ENCODE assay signal across 14 mouse cellular contexts in genomic region chr13:42656643-42657315, GRCm38 (mm10). TPM values are rescaled to one million over a fixed set of nuclear protein-coding genes. Genes with fewer than 3 reads are reported as not detected.
DNase-seq lines count a peak whose midpoint lies in the region; ATAC-seq lines count a peak whose summit lies in the region.
"Had no signal": no experiment of that assay in that cellular context is flagged by ENCODE, and none has a peak within 500 bp of the region (broad histone marks: within the 10 kb centered on the region; RNA-seq: fewer than 3 reads in every experiment).

No protein-coding gene starts in this region.

- H3K9me3 ChIP-seq in forebrain, embryonic 15.5 days = no peaks in the 10 kb centered on the region
- no peaks in the 10 kb centered on the region for H3K9me3 ChIP-seq in midbrain, embryonic 14.5 days (ENCODE audit: control insufficient read depth, low read length)
- H3K9me3 ChIP-seq: embryonic facial prominence, embryonic 13.5 days; megakaryocyte, embryonic 14.5 days had no signal

- intact Hi-C loops in heart, postnatal 25 days (cut with DNase I) = no loop called here
- intact Hi-C loops in heart, postnatal 10 days (cut with DNase I) = no loop called here
- intact Hi-C loops in left cerebral cortex, postnatal 4 days (cut with DNase I) = no loop called here

- peak; percentile 89 for DNase-seq in heart, adult 11 months
- DNase-seq in heart, postnatal 25 days (ENCODE audit: low spot score) = no peak
- DNase-seq in heart, postnatal 10 days = peak; percentile 43 to 57
- peak; percentile 51 for DNase-seq in midbrain, embryonic 14.5 days
- DNase-seq in right cerebral cortex, adult 18-20 months = no peak
- no peak for DNase-seq in left cerebral cortex, postnatal 4 days
- no peak for DNase-seq in cerebellum, adult 11 months
- DNase-seq: adrenal gland, postnatal 25 days; cerebellum, adult 18-20 months; kidney, postnatal 4 days had no signal

- no peaks in the 10 kb centered on the region for H3K27me3 ChIP-seq in forebrain, embryonic 15.5 days
- no peaks in the 10 kb centered on the region for H3K27me3 ChIP-seq in midbrain, embryonic 14.5 days (ENCODE audit: control insufficient read depth, insufficient read depth, low read length)
- H3K27me3 ChIP-seq: embryonic facial prominence, embryonic 13.5 days; megakaryocyte, embryonic 14.5 days had no signal

- H3K36me3 ChIP-seq in forebrain, embryonic 15.5 days = no peaks in the 10 kb centered on the region
- H3K36me3 ChIP-seq in midbrain, embryonic 14.5 days (ENCODE audit: control insufficient read depth, insufficient read depth, low read length) = no peaks in the 10 kb centered on the region
- H3K36me3 ChIP-seq: embryonic facial prominence, embryonic 13.5 days had no signal

- ATAC-seq in forebrain, embryonic 15.5 days (replicated peaks) = peak; percentile 88
- ATAC-seq in midbrain, embryonic 14.5 days (ENCODE audit: low FRiP score, low TSS enrichment) = no peak
- ATAC-seq: inflammation-experienced regulatory T-cells, adult 6 months had no signal

- no peak overlapping the region for H3K4me3 ChIP-seq in forebrain, embryonic 15.5 days
- no peak overlapping the region for H3K4me3 ChIP-seq in midbrain, embryonic 14.5 days (replicated peaks; ENCODE audit: low read depth, low read length)
- H3K4me3 ChIP-seq: embryonic facial prominence, embryonic 13.5 days; megakaryocyte, embryonic 14.5 days had no signal

- WGBS in forebrain, embryonic 15.5 days = 8% methylated on average over 7 of the region's 7 CpGs
- 26% methylated on average over 7 of the region's 7 CpGs for WGBS in midbrain, embryonic 14.5 days

- peaks cover 31% of the 10 kb centered on the region for H3K4me1 ChIP-seq in forebrain, embryonic 15.5 days
- H3K4me1 ChIP-seq in midbrain, embryonic 14.5 days (ENCODE audit: control insufficient read depth, insufficient read depth, low read length) = peaks cover 7% of the 10 kb centered on the region; the same call in 1 of the 2 replicates
- H3K4me1 ChIP-seq: megakaryocyte, embryonic 14.5 days had no signal

- H3K4me2 ChIP-seq in forebrain, embryonic 15.5 days (replicated peaks) = no peak overlapping the region
- no peak overlapping the region for H3K4me2 ChIP-seq in midbrain, embryonic 14.5 days (ENCODE audit: low read length)
- H3K4me2 ChIP-seq: embryonic facial prominence, embryonic 13.5 days had no signal

- H3K9ac ChIP-seq in forebrain, embryonic 15.5 days (replicated peaks) = no peak overlapping the region
- no peak overlapping the region for H3K9ac ChIP-seq in midbrain, embryonic 14.5 days (replicated peaks; ENCODE audit: low read length)
- H3K9ac ChIP-seq: embryonic facial prominence, embryonic 13.5 days had no signal

- 0 out of 2 replicates have a peak overlapping the region, but pooled peaks have one; percentile 20 for H3K27ac ChIP-seq in forebrain, embryonic 15.5 days (replicated peaks)
- no peak overlapping the region for H3K27ac ChIP-seq in midbrain, embryonic 14.5 days (replicated peaks; ENCODE audit: low read depth, low read length)
- H3K27ac ChIP-seq: embryonic facial prominence, embryonic 13.5 days had no signal

RNA-seq across cellular contexts. Expression of gene Phactr1, which starts 23.6 kb away (rescaled TPM):
- 1 to 10 TPM; 3.4 to 5.1 TPM for total RNA-seq in heart, postnatal 25 days (2021)
- 73.1 and 83.8 TPM in 2 replicates for polyA plus RNA-seq in forebrain, embryonic 15.5 days (2015; fragmentation: Nextera tagmentation; extraction: Ambion mirVana)
- 10 to 100 TPM; 11.0 to 12.5 TPM for total RNA-seq in heart, postnatal 10 days (2021)
- polyA plus RNA-seq in midbrain, embryonic 14.5 days (2014; fragmentation: Nextera tagmentation; extraction: Ambion mirVana) = 62.2 and 63.8 TPM in 2 replicates
- total RNA-seq in left cerebral cortex, postnatal 4 days (2021) = 100 to 1,000 TPM; 250 to 265 TPM

Comparison
In these comparisons a context has a peak if more than half of its experiments do, and no peak if none do; other contexts are left out.
1. DNase-seq: peak in heart, adult 11 months (single experiment), heart, postnatal 10 days (2 of 2) and midbrain, embryonic 14.5 days (single experiment); none in heart, postnatal 25 days (single experiment), right cerebral cortex, adult 18-20 months (single experiment), left cerebral cortex, postnatal 4 days (single experiment) and cerebellum, adult 11 months (single experiment).
2. RNA of gene Phactr1, which starts 23.6 kb away (total RNA-seq): 250 to 265 TPM in left cerebral cortex, postnatal 4 days; 11.0 to 12.5 TPM in heart, postnatal 10 days and 3.4 to 5.1 TPM in heart, postnatal 25 days; every median in the first group is over 10 times any median in the second.